Mouse (Mus musculus) urinary bladder, postnatal 36 days (tissue): Measurements from ENCODE around the gene Hsd17b10.

ENCODE experiments used
- DNase-seq, 2 experiments: peaks; one replicate each; pipeline ENCODE4 v3.0.0; 2022; ENCODE audit warnings: low spot score in 2 of 2, mixed read lengths in 1 of 2

Gene Hsd17b10

DNA sequence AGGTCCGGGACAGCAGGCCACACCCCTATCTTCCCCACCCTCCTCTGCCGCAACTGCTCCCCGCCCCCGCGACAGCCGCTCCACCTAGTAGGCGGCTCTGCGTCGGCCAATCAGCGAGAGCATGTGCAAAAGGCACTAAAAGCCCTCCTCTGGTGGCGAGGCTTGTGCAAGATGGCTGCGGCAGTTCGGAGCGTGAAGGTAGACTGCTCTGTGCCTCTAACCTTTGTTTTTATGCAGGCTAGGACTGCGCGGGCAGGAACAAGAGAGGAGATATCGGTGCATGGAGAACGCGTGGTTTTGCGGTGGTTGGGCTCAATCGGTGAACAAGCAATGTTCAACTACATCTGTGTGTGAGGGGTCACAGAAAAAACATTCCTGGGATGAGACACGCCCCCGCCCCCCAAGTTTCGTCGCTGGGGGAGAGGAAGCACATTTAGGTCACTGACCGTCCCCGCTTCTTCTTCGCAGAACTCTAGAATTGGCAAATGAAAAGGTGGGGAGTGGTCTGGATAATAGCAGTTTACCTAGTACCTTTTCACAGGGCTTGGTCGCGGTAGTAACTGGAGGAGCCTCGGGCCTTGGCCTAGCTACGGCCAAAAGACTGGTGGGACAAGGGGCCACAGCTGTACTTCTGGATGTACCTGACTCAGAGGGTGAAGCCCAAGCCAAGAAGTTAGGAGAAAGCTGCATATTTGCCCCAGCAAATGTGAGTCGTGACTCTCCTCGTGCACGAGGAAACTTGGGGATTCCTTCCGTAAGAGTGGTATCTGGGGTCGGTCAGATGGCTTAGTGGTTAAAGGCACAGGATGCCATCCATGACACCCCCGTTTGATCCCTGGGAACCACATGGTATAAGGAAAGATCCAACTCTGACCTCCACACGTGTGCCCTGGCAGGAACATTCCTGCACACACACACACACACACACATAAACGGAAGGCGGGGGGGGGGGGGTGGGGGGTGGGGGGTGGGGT is at the start of gene Hsd17b10:
Gene Hsd17b10, plus strand, starts transcription at position 109 of the 974 bp plus-strand sequence.
- DNase-seq = peak; percentile 68 to 81

DNA sequence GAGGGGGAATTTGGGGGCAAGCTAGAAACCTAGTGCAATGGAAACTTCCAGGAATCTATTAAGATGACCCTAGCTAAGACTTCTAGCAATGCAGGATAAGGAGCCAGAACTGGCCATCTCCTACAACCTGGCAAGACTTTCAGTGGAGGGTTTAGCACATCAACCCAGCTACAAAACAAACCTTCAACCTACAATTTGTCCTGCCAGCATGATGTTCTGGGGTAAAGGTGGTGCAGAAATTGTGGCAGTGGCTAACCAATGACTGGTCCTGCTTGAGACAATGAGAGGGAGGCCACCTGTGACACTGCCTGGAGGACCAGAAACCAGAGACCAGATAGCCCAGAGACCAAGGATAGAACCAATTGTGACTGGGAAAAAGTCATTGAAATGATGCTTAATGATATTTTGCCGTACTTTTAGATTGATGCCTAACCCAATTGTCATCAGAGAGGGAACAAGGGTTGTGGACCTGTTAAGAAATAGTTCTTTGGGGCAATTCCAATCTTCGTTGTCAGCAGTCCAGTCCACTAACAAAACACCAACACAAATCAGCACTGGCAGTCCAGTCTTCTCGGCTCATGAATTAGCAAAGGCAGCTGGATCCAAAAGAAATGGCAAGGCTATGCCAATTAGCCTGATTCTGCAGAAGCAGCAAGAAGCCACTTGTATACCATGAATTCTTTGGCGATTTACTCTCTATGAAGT is 2.5 kb upstream of the Hsd17b10 start:
- no peak for DNase-seq

DNA sequence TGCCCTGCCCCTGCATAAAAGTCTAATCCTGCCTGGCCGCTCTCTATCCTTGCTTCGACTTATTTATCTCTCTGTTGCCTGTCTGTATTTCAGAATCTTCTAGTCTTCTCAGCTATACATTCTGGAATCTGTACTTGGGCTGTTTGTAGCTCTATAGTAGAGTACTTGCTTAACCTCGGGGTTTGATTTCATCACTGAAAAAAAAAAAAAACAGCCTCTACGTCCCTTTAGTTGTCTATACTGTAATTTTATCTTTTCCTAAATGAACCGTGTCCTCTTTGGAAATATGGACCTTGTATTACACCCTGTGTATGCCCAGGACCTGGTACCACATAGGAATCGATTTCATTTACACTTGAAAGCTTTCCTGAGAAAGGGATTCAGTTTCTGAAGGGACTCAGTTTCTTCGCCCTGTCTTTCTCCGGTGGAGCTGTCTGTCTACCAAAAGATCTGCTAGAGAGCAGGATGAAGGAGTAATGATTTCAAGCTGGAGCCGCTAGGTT is 412 bp upstream of the Hsd17b10 start:
- no peak for DNase-seq

DNA sequence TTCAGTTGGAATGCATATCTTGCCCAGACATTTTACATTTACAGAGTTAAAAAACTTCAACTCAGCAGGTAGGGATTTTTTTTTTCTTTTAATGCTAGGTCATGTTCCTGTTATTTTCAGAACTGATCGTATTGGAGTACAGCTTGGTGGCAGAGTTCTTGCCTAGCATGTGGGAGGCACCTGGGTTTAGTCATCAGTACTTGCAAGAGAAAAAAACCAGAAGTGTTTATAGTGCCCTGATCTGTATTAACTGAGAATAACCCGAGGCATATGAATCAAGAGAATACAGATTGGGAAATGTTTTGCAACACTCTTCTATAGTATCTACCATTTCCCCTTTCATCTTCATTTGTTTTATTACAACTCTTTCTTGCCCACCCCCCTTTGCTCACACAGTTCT is 1.2 kb downstream of the Hsd17b10 start:
- no peak for DNase-seq

DNA sequence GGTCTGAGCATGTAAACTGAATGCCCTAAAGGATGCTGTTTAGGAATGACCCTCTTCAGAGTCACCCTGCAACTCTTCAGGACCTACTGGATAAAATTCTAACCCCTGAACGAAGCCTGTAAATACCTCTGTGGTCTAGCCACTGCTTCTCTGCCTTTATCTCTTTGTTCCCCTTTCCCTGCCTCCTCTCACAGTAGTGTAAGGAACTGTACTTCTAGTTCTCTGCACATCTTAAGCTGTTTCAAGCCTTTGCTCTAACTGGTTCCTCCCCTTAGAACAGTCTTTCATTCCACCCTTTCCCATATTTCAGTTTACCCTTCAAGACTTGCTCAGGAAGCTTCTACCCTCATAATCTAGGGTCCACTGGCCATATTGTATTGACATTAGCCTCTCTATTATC is 6.2 kb downstream of the Hsd17b10 start:
- DNase-seq = no peak

DNA sequence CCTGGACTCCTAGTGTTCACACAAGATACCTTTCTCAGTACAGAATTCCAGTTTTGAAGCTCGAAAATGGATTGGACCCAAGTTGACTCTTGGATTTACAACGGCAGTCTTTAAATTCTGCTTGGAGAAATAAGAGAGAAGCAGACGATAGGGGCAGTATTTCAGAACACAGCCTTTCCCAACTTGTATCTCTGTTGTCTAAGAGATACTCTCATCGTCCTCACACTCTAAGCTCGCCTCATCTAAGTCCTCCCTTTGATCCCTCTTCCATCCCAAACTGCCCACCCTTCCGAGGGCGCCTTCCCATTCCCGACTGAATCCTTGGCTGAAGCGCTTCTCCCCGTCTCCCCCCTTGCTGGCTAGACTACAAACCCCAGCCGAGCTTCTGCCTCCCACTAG is 14.1 kb downstream of the Hsd17b10 start:
- no peak for DNase-seq

DNA sequence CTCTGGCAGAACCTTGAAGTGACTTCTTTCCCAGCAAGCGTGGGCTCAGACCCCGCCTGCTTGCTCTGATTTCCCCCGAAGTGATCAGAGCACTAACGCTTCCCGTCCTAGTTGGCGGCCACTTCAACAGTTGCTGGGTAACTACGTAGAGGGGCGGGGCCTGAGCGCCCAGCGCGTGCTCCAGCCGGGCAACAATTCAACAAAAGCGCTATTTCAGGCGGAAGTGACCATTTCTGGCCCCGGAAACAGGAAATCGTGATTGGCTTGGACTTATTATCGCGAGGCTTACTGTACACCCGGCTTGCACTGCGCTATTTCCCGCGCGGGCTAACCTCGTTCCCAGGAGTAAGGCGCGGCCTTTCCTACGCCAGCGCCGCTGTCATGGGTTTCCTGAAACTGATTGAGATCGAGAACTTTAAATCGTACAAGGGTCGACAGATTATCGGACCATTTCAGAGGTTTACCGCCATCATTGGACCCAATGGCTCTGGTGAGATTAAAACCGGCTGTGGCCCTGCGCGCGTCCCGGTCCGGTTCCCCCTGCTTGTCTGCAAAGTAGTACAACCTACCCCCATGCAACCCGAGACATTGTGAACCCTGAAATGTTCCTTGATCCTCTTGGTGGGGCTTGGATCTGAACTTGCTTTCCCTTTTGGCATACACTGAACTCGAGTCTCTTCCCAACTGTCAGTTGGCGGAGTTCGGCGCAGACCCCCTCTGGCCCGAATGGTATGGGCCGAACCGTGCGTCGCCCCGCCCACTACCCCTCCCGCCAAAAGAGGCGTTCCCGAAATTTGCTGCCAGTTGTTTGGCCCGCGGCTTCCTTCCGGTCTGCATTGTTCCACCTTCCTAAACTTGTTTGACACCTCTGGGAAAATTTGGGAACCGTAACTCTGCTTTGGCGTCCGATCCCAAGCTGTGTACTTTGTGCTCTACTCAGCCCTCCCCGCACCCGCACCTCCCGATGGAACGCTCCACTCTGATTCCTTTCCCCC is 14.8 kb downstream of the Hsd17b10 start, which contains the start of the genes Ribc1 and Smc1a:
Gene Ribc1, minus strand, starts transcription at position 145 of the 995 bp plus-strand sequence.
Gene Smc1a, plus strand, starts transcription at position 278 of the 995 bp plus-strand sequence.
- DNase-seq = peak; percentile 82 to 91

DNA sequence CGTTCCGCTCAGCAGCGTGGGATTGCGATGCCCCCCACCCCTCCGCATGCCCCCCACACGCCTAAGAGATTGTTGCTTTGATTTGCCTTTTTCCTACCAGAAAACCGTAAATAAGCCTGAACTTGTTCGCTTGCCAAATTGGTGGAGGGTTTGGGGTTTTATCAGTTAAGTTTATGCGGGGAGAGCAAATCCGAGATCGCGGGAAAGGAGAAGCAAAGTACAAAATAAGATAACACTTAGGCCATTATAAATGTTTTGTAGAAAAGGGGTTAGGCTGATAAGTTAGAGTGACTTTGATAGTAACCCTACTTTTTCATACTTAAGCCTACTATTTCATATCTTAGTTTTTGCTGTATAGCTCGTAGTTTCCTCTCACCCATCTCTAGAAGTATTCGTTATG is 15.5 kb downstream of the Hsd17b10 start:
- DNase-seq = no peak

DNA sequence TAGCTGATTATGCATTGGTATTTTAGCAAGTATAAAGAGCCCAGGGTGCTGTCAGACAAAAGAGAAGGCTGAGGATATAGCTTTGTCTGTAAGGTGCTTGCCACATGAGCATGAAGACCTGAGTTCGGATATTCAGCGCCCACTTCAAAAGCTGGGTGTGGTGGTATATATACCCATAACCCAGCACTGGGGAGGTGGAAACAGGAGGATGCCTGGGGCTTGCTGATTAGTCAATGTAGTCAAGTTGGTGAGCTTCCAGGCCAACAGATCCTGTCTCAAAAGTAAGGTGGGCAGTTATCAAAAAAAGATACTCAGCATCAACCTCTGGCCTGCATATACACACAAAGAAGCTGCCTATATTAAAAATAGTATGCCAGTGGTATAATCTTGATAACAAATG is 17.6 kb downstream of the Hsd17b10 start:
- no peak for DNase-seq

DNA sequence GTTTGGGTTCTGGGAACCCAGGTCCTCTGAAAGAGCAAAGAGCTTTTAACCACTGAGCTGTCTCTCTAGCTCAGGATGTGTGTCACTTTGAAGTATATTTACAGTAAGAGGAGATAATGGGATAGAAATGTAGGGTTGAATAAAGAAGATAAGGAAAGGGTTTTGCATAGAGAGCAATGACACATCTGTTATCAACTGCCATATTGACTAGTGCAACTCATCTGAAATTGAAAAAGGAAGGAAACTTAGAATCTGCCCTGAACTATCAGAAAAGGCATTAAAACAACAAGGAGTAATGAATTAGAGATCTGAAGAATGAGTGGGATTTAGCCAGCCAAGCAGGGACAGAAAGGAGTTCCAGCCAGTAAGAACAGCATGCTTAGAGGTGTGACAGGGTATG is 38.2 kb downstream of the Hsd17b10 start:
- no peak for DNase-seq

DNA sequence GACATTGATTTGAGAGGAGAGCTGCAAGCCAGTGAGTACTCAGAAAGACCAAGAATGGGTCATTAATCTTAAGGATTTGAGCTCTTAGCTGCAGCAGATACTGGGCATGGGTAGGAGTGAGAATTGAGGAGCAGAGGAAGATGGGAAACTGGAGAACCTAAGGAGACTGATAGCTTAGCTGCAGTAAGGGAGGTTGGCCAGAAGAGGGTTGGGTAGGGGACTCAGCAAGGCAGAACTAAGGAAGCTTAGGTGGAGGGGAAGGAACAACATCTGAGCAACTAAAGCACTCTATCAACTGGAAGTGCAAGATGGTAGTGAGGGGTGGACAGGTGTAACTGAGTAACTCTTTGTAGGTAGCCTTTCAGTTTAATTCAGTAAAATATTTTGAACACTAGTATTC is 45.6 kb downstream of the Hsd17b10 start:
- DNase-seq = no peak

DNA sequence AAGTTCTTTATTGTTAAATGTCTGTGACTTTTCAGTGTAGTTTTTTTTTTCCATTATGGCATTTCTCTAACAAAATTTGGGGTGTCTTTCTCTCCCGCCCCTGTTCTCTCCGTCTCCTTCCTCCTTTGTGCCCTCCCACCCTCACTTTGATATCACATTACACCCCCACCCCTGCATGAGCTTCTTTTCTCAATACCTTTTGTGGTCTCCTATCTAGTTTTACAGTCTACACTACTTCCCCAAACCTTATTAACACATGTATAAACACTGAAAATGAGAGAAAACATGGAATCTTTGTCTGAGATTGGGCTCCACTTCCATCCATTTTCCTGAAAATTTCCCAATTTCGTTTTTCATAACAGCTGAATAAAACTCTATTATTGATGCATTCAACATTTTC is 50.9 kb downstream of the Hsd17b10 start:
- no peak for DNase-seq
